Mouse (Mus musculus) heart, embryonic 15.5 days (tissue): ENCODE data around the gene Nol7. TPM values are rescaled to one million over a fixed set of nuclear protein-coding genes. Genes with fewer than 3 reads are reported as not detected.

Experiments
- ATAC-seq: fragments of 200-750 bp; cut with Nextera tagmentation; replicated peaks from 2 replicates; pipeline ENCODE4 v1.8.0; 2017; ENCODE audit warnings: low read depth, moderate TSS enrichment; ENCODE audit not compliant: insufficient number of reproducible peaks, insufficient read depth, low FRiP score
- H3K27ac ChIP-seq: fragments of 300-500 bp; sonication (generic); 2 replicates; pipeline ENCODE4 v1.5.1; 2015; ENCODE audit warnings: mild to moderate bottlenecking, inconsistent platforms
- H3K27me3 ChIP-seq: fragments of 300-500 bp; sonication (generic); 2 replicates; pipeline ENCODE4 v1.6.1; 2015; ENCODE audit warnings: inconsistent platforms
- H3K36me3 ChIP-seq: fragments of 300-500 bp; sonication (generic); 2 replicates; pipeline ENCODE4 v1.6.1; 2015; ENCODE audit warnings: mild to moderate bottlenecking, inconsistent platforms
- H3K4me1 ChIP-seq: fragments of 300-500 bp; sonication (generic); replicated peaks from 2 replicates; pipeline ENCODE4 v1.6.1; 2015; ENCODE audit warnings: inconsistent platforms
- H3K4me2 ChIP-seq: fragments of 300-500 bp; sonication (generic); 2 replicates; pipeline ENCODE4 v1.6.1; 2015; ENCODE audit warnings: inconsistent platforms, mild to moderate bottlenecking, moderate library complexity
- H3K4me3 ChIP-seq: fragments of 300-500 bp; sonication (generic); 2 replicates; pipeline ENCODE4 v1.5.1; 2015; ENCODE audit warnings: mild to moderate bottlenecking, inconsistent platforms
- H3K9ac ChIP-seq: fragments of 300-500 bp; sonication (generic); 2 replicates; pipeline ENCODE4 v1.6.1; 2015; ENCODE audit warnings: mild to moderate bottlenecking, inconsistent platforms
- H3K9me3 ChIP-seq: fragments of 300-500 bp; sonication (generic); replicated peaks from 2 replicates; pipeline ENCODE4 v1.6.1; 2016; ENCODE audit warnings: inconsistent platforms
- WGBS: fragments of 180-500 bp; shearing (Covaris S2); methylation state at CpG from one replicate; pipeline ENCODE4 v1.1.7; 2015; ENCODE audit warnings: mixed read lengths; 5-methylcytosine and 5-hydroxymethylcytosine counted together
- polyA plus RNA-seq: library from polyadenylated mRNA; unstranded; fragments of >200 nt; fragmentation: Nextera tagmentation; extraction: Ambion mirVana; gene quantifications from 2 replicates; pipeline ENCODE4 v1.2.1, GENCODE M21; 2015

Nol7 gene
- 120 and 133 TPM in 2 replicates for polyA plus RNA-seq

GRCm38 (mm10) chr13:43398297-43399080 lies at the start of gene Nol7:
Nol7 (plus strand) TSS chr13:43398390.
- H3K9me3 ChIP-seq = no peaks in the 10 kb centered on the region
- peak within 1 kb of the TSS; percentile 88 for H3K4me3 ChIP-seq
- H3K27ac ChIP-seq = peak within 1 kb of the TSS; percentile 98
- peak; percentile 91 for ATAC-seq
- H3K27me3 ChIP-seq = no peaks in the 10 kb centered on the region
- H3K9ac ChIP-seq = peak within 1 kb of the TSS; percentile 87
- H3K4me1 ChIP-seq = peaks cover 7% of the 10 kb centered on the region
- peak within 1 kb of the TSS; percentile 64 for H3K4me2 ChIP-seq
- under 1% methylated on average over 72 of the region's 72 CpGs for WGBS
- H3K36me3 ChIP-seq = peaks cover 33% of the 10 kb centered on the region

DNA sequence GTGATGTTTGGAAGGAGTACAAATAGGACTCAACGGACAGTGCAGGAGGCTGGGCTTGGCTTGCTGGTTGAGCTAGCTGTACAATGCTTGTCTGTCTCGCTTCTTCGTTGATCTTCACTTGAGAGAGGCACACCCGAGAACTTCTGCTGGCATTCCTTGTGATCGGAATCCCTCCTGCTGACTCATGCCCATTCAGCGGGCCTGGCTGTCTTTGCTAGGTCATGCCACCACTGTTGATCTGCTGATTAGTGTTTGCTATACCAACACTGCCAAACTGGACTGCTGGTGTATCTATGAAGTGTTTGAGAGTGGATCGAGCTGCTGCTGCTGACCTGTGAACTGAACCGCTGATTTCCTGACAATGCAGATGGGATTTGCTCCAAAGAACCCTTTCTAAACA lies 48.8 kb upstream of the Nol7 start:
- Histone ChIP-seq H3K9me3 (no peaks in the 10 kb centered on the region), H3K9ac (no peak overlapping the region), H3K36me3 (no peaks in the 10 kb centered on the region), H3K4me2 (no peak overlapping the region), H3K27ac (no peak overlapping the region), H3K4me1 (peaks cover 4% of the 10 kb centered on the region; the same call in 1 of the 2 replicates), H3K27me3 (no peaks in the 10 kb centered on the region), H3K4me3 (no peak overlapping the region)
- 81% methylated on average over 8 of the region's 8 CpGs for WGBS
- ATAC-seq = no peak

DNA sequence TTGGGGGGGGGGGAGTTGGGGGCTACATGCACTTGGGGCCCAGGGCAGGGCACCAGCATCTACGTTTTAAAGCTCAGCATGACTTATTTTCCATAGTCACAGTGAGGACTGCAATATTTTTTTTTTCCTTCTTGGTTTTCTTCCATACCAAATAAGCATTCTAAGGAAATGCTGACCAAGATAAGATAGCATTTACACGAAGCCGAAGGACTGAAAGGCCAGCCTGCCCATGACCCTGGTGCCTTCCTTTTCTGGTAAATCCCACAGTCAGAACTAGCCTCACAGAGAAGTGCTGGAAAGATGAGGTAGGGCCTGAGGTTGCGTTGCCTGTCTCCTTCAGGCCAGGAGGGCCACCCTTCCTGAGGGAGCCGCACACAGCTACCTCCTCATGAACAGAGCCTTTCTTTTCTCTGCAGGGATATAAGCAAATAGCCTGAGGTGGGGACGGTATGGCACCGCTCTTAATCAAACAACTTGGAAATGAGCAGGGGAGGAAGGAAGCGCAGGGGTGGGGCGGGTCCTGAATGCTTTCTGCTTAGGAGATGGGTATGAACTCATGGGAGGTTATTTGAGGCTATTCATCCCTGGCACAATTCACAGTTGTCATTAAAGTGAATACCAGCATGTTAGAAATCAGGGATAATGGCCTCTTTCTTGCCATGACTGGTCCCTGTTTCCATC lies 47.6 kb upstream of the Nol7 start:
- Histone ChIP-seq H3K36me3 (no peaks in the 10 kb centered on the region), H3K27me3 (no peaks in the 10 kb centered on the region), H3K4me2 (no peak overlapping the region), H3K9ac (no peak overlapping the region), H3K27ac (no peak overlapping the region), H3K4me3 (no peak overlapping the region), H3K9me3 (no peaks in the 10 kb centered on the region), H3K4me1 (peaks cover 10% of the 10 kb centered on the region; the same call in 1 of the 2 replicates)
- no peak for ATAC-seq
- WGBS = 52% methylated on average over 9 of the region's 9 CpGs

DNA sequence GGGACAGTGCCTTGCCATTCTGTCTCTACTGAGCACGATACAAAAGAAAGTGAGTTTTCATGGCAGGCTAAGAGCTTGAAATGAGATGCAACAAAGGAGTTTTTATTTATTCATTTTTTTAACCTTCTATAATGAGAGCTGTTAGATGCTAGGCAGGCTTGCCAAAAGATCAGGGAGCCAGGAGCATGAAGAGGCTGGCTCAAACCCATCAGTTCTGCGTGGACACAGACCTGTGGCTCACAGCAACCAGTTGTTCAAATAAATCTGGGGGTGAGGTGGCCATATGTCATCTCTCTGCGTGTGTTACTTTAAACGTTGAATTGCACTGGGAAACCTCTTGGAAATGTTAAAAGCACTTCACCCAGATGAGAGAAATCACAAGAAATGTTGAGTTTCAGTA lies 44.8 kb upstream of the Nol7 start:
- 63% methylated on average over 4 of the region's 4 CpGs for WGBS
- H3K9ac ChIP-seq = no peak overlapping the region
- H3K27ac ChIP-seq = no peak overlapping the region
- H3K9me3 ChIP-seq = no peaks in the 10 kb centered on the region
- H3K4me2 ChIP-seq = no peak overlapping the region
- no peaks in the 10 kb centered on the region for H3K36me3 ChIP-seq
- H3K4me1 ChIP-seq = peaks cover 10% of the 10 kb centered on the region; the same call in 1 of the 2 replicates
- no peaks in the 10 kb centered on the region for H3K27me3 ChIP-seq
- no peak for ATAC-seq
- no peak overlapping the region for H3K4me3 ChIP-seq

- Histone ChIP-seq H3K27me3 (no peaks in the 10 kb centered on the region), H3K9me3 (no peaks in the 10 kb centered on the region), H3K36me3 (no peaks in the 10 kb centered on the region), H3K9ac (no peak overlapping the region), H3K4me1 (peaks cover 10% of the 10 kb centered on the region; the same call in 1 of the 2 replicates), H3K4me3 (no peak overlapping the region), H3K4me2 (peak overlapping the region; percentile 45), H3K27ac (no peak overlapping the region)
- ATAC-seq = no peak
- WGBS = 34% methylated on average over 12 of the region's 12 CpGs
Measured at GRCm38 (mm10) chr13:43354362-43354761, 43.8 kb upstream of the Nol7 start.

DNA sequence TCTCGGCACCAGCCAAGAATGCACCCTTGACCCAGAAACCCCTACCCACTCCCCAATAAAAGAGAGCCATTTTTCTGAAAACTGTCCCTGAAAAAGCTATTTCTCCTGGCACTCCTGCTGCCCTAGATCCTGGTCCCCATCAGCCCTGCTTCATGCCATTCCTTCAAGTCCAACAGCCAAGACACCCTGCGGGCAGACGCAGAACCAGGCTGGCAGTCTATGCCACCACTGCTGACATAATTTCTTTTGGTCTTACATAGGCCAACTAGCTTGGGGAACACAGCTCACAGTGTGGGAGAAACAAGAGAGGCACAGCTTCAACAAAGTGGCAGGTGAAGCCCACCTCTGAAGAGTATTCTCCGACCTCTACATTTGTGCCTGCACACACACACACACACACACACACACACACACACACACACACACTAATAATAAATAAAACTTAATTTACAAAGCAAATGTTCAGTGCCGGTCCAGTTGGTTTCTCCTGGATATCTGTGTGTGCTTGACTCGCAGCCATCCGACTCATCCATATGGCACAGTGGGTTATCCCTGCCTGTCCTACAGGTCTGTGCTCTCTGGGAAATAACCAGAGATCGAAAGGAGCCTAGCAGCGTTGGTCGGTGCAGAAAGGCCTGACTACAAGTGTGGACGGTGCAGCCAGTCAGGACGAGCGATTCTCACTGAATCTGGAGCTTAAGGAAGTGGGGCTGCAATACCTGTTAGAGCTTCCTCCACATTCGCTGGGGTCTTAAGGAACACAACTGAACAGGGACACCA lies 41.7 kb upstream of the Nol7 start:
- no peak for ATAC-seq
- Histone ChIP-seq H3K27ac (no peak overlapping the region), H3K4me1 (peaks cover 10% of the 10 kb centered on the region), H3K4me2 (no peak overlapping the region), H3K4me3 (no peak overlapping the region), H3K9ac (no peak overlapping the region), H3K36me3 (no peaks in the 10 kb centered on the region), H3K27me3 (no peaks in the 10 kb centered on the region), H3K9me3 (no peaks in the 10 kb centered on the region)
- WGBS = 88% methylated on average over 14 of the region's 14 CpGs

- Histone ChIP-seq H3K4me3 (no peak overlapping the region), H3K36me3 (no peaks in the 10 kb centered on the region), H3K9ac (no peak overlapping the region), H3K27ac (no peak overlapping the region), H3K4me1 (peaks cover 5% of the 10 kb centered on the region), H3K4me2 (no peak overlapping the region), H3K9me3 (no peaks in the 10 kb centered on the region), H3K27me3 (no peaks in the 10 kb centered on the region)
- WGBS = 55% methylated on average over 6 of the region's 6 CpGs
- ATAC-seq = no peak
Measured at GRCm38 (mm10) chr13:43360534-43360933, 37.7 kb upstream of the Nol7 start.

- 66% methylated on average over 9 of the region's 9 CpGs for WGBS
- Histone ChIP-seq H3K36me3 (no peaks in the 10 kb centered on the region), H3K27ac (no peak overlapping the region), H3K4me3 (no peak overlapping the region), H3K9ac (no peak overlapping the region), H3K27me3 (no peaks in the 10 kb centered on the region), H3K4me1 (peaks cover 9% of the 10 kb centered on the region), H3K9me3 (no peaks in the 10 kb centered on the region), H3K4me2 (no peak overlapping the region)
- ATAC-seq = no peak
Measured at GRCm38 (mm10) chr13:43362353-43362752, 35.8 kb upstream of the Nol7 start.

- Histone ChIP-seq H3K9ac (peak within 1 kb of the TSS; percentile 76), H3K4me3 (peak within 1 kb of the TSS; percentile 74)
- WGBS = 15% methylated on average over 42 of the region's 42 CpGs
Measured at GRCm38 (mm10) chr13:43364985-43365824, 33.0 kb upstream of the Nol7 start, which contains the start of gene Sirt5. Sirt5 (plus strand) TSS chr13:43365496.

GRCm38 (mm10) chr13:43365825-43366184 lies 32.4 kb upstream of the Nol7 start:
- Histone ChIP-seq H3K4me1 (peaks cover 9% of the 10 kb centered on the region), H3K9me3 (no peaks in the 10 kb centered on the region), H3K27me3 (no peaks in the 10 kb centered on the region), H3K4me3 (peak overlapping the region; percentile 74), H3K27ac (peak overlapping the region; percentile 78), H3K9ac (peak overlapping the region; percentile 76), H3K36me3 (no peaks in the 10 kb centered on the region; the same call in 1 of the 2 replicates), H3K4me2 (peak overlapping the region; percentile 83)
- WGBS = 8% methylated on average over 11 of the region's 11 CpGs
- no peak; the same call in 1 of the 2 replicates for ATAC-seq

More at GRCm38 (mm10) chr13:43364985-43365824, 33.0 kb upstream of the Nol7 start, which contains the start of gene Sirt5:
- peak within 1 kb of the TSS; percentile 83 for H3K4me2 ChIP-seq
- H3K27ac ChIP-seq = peak within 1 kb of the TSS; percentile 78
- peak; percentile 95 for ATAC-seq
- H3K27me3 ChIP-seq = no peaks in the 10 kb centered on the region
- H3K4me1 ChIP-seq = peaks cover 9% of the 10 kb centered on the region
- no peaks in the 10 kb centered on the region for H3K9me3 ChIP-seq
- no peaks in the 10 kb centered on the region for H3K36me3 ChIP-seq
